Mouse (Mus musculus): Measurements from ENCODE around the gene Gm5591.
"Not testable (repeated sequence)": the region's sequence is repeated elsewhere in the genome, so short reads cannot be mapped to it uniquely, and the experiment has no call there.

Gm5591 gene

DNA sequence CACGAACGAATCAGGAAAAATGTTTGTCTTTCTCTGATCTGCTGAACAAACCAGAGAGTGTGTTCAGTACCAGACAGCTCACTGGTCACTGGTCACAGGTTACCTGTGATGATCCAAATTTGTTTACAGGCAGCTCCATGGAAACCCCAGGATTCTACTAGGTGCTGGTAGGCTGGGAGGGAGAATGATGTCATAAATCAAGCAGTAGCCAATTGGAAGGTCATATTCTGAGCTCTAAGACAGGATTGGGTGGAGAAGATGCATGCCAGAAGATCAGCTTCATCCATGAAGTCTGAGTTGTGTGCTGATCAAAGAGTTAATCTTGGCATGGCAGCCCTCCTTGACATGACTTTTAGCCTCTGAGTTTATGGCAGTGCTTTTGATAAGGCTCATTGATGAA, at the start of gene Gm5591:
Gm5591 (minus strand) TSS at position 101 of the 400 bp plus-strand sequence.
- DNase-seq (ENCODE audit: low spot score in 2 of 2), result not testable (repeated sequence)

DNA sequence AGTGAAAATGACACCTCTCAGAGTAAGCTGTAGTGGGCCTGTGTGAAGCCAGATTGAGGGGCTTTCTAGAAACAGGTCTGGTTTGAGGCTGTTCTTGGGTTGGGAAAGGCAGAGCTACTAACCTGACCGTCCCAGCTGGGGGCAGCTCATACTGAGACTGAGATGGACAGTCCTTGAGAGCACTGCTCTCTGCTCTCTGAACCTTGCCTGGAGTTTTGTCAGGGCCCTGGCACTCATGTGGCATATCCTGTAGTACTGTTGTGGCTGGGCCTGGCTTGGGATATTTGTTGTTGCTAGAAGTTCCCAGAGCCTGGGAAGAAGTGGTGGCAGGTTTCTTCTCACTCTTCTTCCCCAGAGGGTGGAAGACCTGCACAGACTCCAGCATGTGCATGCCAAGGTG, 39.5 kb downstream of the Gm5591 start:
- not testable (repeated sequence) for DNase-seq (ENCODE audit: low spot score in 2 of 2)
